Mouse (Mus musculus): ENCODE results near the gene Tmem234. TPM values are rescaled to one million over a fixed set of nuclear protein-coding genes. Genes with fewer than 3 reads are reported as not detected.

The Tmem234 gene
- polyA plus RNA-seq, 1 experiment from 2014 or later, result 177 TPM

- Histone ChIP-seq H3K27me3 (ENCODE audit: control insufficient read depth, insufficient read depth, low read length) (no peaks in the 10 kb centered on the region), H3K4me2 (peak overlapping the region; percentile 79), H3K27ac (ENCODE audit: low read depth, low read length) (peak overlapping the region; percentile 62), H3K36me3 (ENCODE audit: control insufficient read depth, insufficient read depth, low read length) (no peaks in the 10 kb centered on the region), H3K9ac (ENCODE audit: low read depth, low read length) (peak overlapping the region; percentile 70), H3K4me1 (ENCODE audit: control insufficient read depth, insufficient read depth, low read length) (peaks cover 9% of the 10 kb centered on the region), H3K9me3 (replicated peaks; ENCODE audit: control insufficient read depth, low read length) (no peaks in the 10 kb centered on the region), H3K4me3 (ENCODE audit: low read depth, low read length) (peak overlapping the region; percentile 55)
- peak; percentile 66 for ATAC-seq (replicated peaks; ENCODE audit: insufficient number of reproducible peaks, low FRiP score, low TSS enrichment)
- WGBS (ENCODE audit: insufficient replicate concordance), result 3% methylated on average over 36 of the region's 36 CpGs
Observed at GRCm38 (mm10) chr4:129584884-129585608, 15.4 kb upstream of the Tmem234 start.

GRCm38 (mm10) chr4:129585773-129586172 is 14.7 kb upstream of the Tmem234 start:
- Histone ChIP-seq H3K36me3 (ENCODE audit: control insufficient read depth, insufficient read depth, low read length) (no peaks in the 10 kb centered on the region), H3K9me3 (replicated peaks; ENCODE audit: control insufficient read depth, low read length) (no peaks in the 10 kb centered on the region), H3K4me3 (ENCODE audit: low read depth, low read length) (peak overlapping the region; percentile 55; the same call in 1 of the 2 replicates), H3K9ac (ENCODE audit: low read depth, low read length) (no peak overlapping the region; the same call in 1 of the 2 replicates), H3K4me2 (peak overlapping the region; percentile 79), H3K4me1 (ENCODE audit: control insufficient read depth, insufficient read depth, low read length) (peaks cover 9% of the 10 kb centered on the region), H3K27me3 (ENCODE audit: control insufficient read depth, insufficient read depth, low read length) (no peaks in the 10 kb centered on the region), H3K27ac (ENCODE audit: low read depth, low read length) (no peak overlapping the region)
- ATAC-seq (replicated peaks; ENCODE audit: insufficient number of reproducible peaks, low FRiP score, low TSS enrichment), result no peak
- 59% methylated on average over 9 of the region's 9 CpGs for WGBS (ENCODE audit: insufficient replicate concordance)

DNA sequence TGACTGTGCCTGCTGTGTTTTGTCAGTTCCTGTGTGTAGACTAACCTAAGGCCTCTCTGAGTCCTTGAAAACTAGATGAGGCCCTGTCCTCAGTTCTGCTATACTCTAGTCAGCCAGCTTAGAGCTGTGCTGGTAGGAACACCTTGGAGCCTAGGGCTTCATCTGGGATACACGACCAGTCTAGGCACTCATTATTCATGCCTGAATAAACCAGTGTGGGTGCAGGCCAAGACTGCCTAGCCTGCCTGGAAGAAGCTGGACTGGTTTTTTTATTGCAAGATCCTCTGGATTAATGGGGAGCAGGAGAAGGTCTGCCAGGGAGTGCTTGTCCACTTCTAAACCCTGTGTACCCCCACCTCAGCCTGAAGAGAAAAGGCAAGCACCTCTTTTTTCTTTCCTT is 13.5 kb upstream of the Tmem234 start:
- Histone ChIP-seq H3K9me3 (replicated peaks; ENCODE audit: control insufficient read depth, low read length) (no peaks in the 10 kb centered on the region), H3K4me2 (no peak overlapping the region), H3K4me3 (ENCODE audit: low read depth, low read length) (no peak overlapping the region), H3K27me3 (ENCODE audit: control insufficient read depth, insufficient read depth, low read length) (no peaks in the 10 kb centered on the region), H3K4me1 (ENCODE audit: control insufficient read depth, insufficient read depth, low read length) (peaks cover 9% of the 10 kb centered on the region), H3K36me3 (ENCODE audit: control insufficient read depth, insufficient read depth, low read length) (peaks cover 9% of the 10 kb centered on the region), H3K9ac (ENCODE audit: low read depth, low read length) (no peak overlapping the region), H3K27ac (ENCODE audit: low read depth, low read length) (no peak overlapping the region)
- no peak for ATAC-seq (replicated peaks; ENCODE audit: insufficient number of reproducible peaks, low FRiP score, low TSS enrichment)
- WGBS (ENCODE audit: insufficient replicate concordance), result 35% methylated on average over 1 of the region's 1 CpGs

- no peaks in the 10 kb centered on the region for H3K27me3 ChIP-seq (ENCODE audit: control insufficient read depth, insufficient read depth, low read length)
- H3K27ac ChIP-seq (ENCODE audit: low read depth, low read length), result no peak overlapping the region
- WGBS (ENCODE audit: insufficient replicate concordance), result 55% methylated on average over 4 of the region's 4 CpGs
- no peak for ATAC-seq (replicated peaks; ENCODE audit: insufficient number of reproducible peaks, low FRiP score, low TSS enrichment)
- peaks cover 23% of the 10 kb centered on the region for H3K36me3 ChIP-seq (ENCODE audit: control insufficient read depth, insufficient read depth, low read length)
- no peak overlapping the region for H3K9ac ChIP-seq (ENCODE audit: low read depth, low read length)
- H3K4me2 ChIP-seq, result no peak overlapping the region
- no peaks in the 10 kb centered on the region for H3K9me3 ChIP-seq (replicated peaks; ENCODE audit: control insufficient read depth, low read length)
- peaks cover 9% of the 10 kb centered on the region for H3K4me1 ChIP-seq (ENCODE audit: control insufficient read depth, insufficient read depth, low read length)
- H3K4me3 ChIP-seq (ENCODE audit: low read depth, low read length), result no peak overlapping the region
Observed at GRCm38 (mm10) chr4:129588865-129589264, 11.6 kb upstream of the Tmem234 start.

GRCm38 (mm10) chr4:129608426-129609025 is 8.1 kb downstream of the Tmem234 start:
- Histone ChIP-seq H3K27ac (ENCODE audit: low read depth, low read length) (no peak overlapping the region), H3K4me3 (ENCODE audit: low read depth, low read length) (no peak overlapping the region), H3K4me2 (no peak overlapping the region), H3K36me3 (ENCODE audit: control insufficient read depth, insufficient read depth, low read length) (peaks cover 18% of the 10 kb centered on the region), H3K4me1 (ENCODE audit: control insufficient read depth, insufficient read depth, low read length) (no peaks in the 10 kb centered on the region), H3K27me3 (ENCODE audit: control insufficient read depth, insufficient read depth, low read length) (no peaks in the 10 kb centered on the region), H3K9ac (ENCODE audit: low read depth, low read length) (peak overlapping the region; percentile 34; the same call in 1 of the 2 replicates), H3K9me3 (replicated peaks; ENCODE audit: control insufficient read depth, low read length) (no peaks in the 10 kb centered on the region)
- peak; percentile 49; the same call in 1 of the 2 replicates for ATAC-seq (replicated peaks; ENCODE audit: insufficient number of reproducible peaks, low FRiP score, low TSS enrichment)
- WGBS (ENCODE audit: insufficient replicate concordance), result 32% methylated on average over 7 of the region's 7 CpGs

- WGBS (ENCODE audit: insufficient replicate concordance), result 79% methylated on average over 12 of the region's 12 CpGs
- Histone ChIP-seq H3K4me1 (ENCODE audit: control insufficient read depth, insufficient read depth, low read length) (no peaks in the 10 kb centered on the region), H3K4me3 (ENCODE audit: low read depth, low read length) (no peak overlapping the region), H3K4me2 (no peak overlapping the region), H3K9me3 (replicated peaks; ENCODE audit: control insufficient read depth, low read length) (no peaks in the 10 kb centered on the region), H3K27me3 (ENCODE audit: control insufficient read depth, insufficient read depth, low read length) (no peaks in the 10 kb centered on the region), H3K9ac (ENCODE audit: low read depth, low read length) (no peak overlapping the region), H3K27ac (ENCODE audit: low read depth, low read length) (no peak overlapping the region), H3K36me3 (ENCODE audit: control insufficient read depth, insufficient read depth, low read length) (peaks cover 18% of the 10 kb centered on the region)
- ATAC-seq (replicated peaks; ENCODE audit: insufficient number of reproducible peaks, low FRiP score, low TSS enrichment), result no peak
Observed at GRCm38 (mm10) chr4:129609139-129609631, 8.7 kb downstream of the Tmem234 start.

GRCm38 (mm10) chr4:129610026-129610425 is 9.6 kb downstream of the Tmem234 start:
- H3K4me1 ChIP-seq (ENCODE audit: control insufficient read depth, insufficient read depth, low read length), result no peaks in the 10 kb centered on the region
- 84% methylated on average over 4 of the region's 4 CpGs for WGBS (ENCODE audit: insufficient replicate concordance)
- H3K4me2 ChIP-seq, result no peak overlapping the region
- no peak overlapping the region for H3K27ac ChIP-seq (ENCODE audit: low read depth, low read length)
- no peak overlapping the region for H3K9ac ChIP-seq (ENCODE audit: low read depth, low read length)
- H3K36me3 ChIP-seq (ENCODE audit: control insufficient read depth, insufficient read depth, low read length), result peaks cover 11% of the 10 kb centered on the region
- H3K4me3 ChIP-seq (ENCODE audit: low read depth, low read length), result no peak overlapping the region
- no peak for ATAC-seq (replicated peaks; ENCODE audit: insufficient number of reproducible peaks, low FRiP score, low TSS enrichment)
- H3K27me3 ChIP-seq (ENCODE audit: control insufficient read depth, insufficient read depth, low read length), result no peaks in the 10 kb centered on the region
- no peaks in the 10 kb centered on the region for H3K9me3 ChIP-seq (replicated peaks; ENCODE audit: control insufficient read depth, low read length)

DNA sequence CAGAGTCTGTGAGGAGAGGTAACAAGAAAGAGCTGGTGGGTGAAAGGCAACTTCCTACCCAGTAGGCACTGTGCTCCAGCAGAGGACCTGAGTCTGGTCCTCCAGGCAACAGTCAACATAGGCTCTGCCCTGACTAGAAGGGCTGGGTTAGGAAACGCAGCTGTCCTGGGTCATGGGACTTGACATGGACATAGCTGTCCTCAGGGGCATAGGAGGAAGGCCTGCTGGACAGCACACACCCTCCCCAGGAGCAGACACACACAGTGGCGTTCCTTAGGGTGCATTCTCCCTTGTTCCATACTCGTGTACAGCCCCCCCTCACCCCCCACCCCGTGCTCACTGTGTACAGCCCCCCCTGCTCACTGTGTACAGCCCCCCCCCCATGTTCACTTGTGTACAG is 10.0 kb downstream of the Tmem234 start:
- 70% methylated on average over 4 of the region's 4 CpGs for WGBS (ENCODE audit: insufficient replicate concordance)

More for the DNA sequence above, 10.0 kb downstream of the Tmem234 start:
- no peaks in the 10 kb centered on the region for H3K4me1 ChIP-seq (ENCODE audit: control insufficient read depth, insufficient read depth, low read length)
- no peak overlapping the region for H3K27ac ChIP-seq (ENCODE audit: low read depth, low read length)
- no peak for ATAC-seq (replicated peaks; ENCODE audit: insufficient number of reproducible peaks, low FRiP score, low TSS enrichment)
- no peak overlapping the region for H3K4me2 ChIP-seq
- no peaks in the 10 kb centered on the region for H3K27me3 ChIP-seq (ENCODE audit: control insufficient read depth, insufficient read depth, low read length)
- no peak overlapping the region for H3K4me3 ChIP-seq (ENCODE audit: low read depth, low read length)
- peaks cover 8% of the 10 kb centered on the region for H3K36me3 ChIP-seq (ENCODE audit: control insufficient read depth, insufficient read depth, low read length)
- H3K9me3 ChIP-seq (replicated peaks; ENCODE audit: control insufficient read depth, low read length), result no peaks in the 10 kb centered on the region
- no peak overlapping the region for H3K9ac ChIP-seq (ENCODE audit: low read depth, low read length)

Measured in heart, embryonic 11.5 days (tissue).